Mouse (Mus musculus): ENCODE results near the gene Ccdc8. TPM values are rescaled to one million over a fixed set of nuclear protein-coding genes. Genes with fewer than 3 reads are reported as not detected.
"Not testable (repeated sequence)": the region's sequence is repeated elsewhere in the genome, so short reads cannot be mapped to it uniquely, and the experiment has no call there.

The Ccdc8 gene
- polyA plus RNA-seq, 1 experiment from 2014 or later = 29.4 TPM

GRCm38 (mm10) chr7:16950861-16951635 is 41.5 kb upstream of the Ccdc8 start:
- no peaks in the 10 kb centered on the region for H3K36me3 ChIP-seq
- H3K27ac ChIP-seq = no peak overlapping the region
- H3K9me3 ChIP-seq = no peaks in the 10 kb centered on the region
- H3K4me3 ChIP-seq (replicated peaks) = no peak overlapping the region
- no peak overlapping the region for H3K9ac ChIP-seq
- H3K4me1 ChIP-seq = peaks cover 38% of the 10 kb centered on the region
- WGBS = 18% methylated on average over 18 of the region's 18 CpGs
- peaks cover 27% of the 10 kb centered on the region for H3K27me3 ChIP-seq (replicated peaks)
- ATAC-seq (ENCODE audit: insufficient read depth, low FRiP score, low read depth) = peak; percentile 48
- 0 out of 2 replicates have a peak overlapping the region, but pooled peaks have one; percentile 22 for H3K4me2 ChIP-seq

DNA sequence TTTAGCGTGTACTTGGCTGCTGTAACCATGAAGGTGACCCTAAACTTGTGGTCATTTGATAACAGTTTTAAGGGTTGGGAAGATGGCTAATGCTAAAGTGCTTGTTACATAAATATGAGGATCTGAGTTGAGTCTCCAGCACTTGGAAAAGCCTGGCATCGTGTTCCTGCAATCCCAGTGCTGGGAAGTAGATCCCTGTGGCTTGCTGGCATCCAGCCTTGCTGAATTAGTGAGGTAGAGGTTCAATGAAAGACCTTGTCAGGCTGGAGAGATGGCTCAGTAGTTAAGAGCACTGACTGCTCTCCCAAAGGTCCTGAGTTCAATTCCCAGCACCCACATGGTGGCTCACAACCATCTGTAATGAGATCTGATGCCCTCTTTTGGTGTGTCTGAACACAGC is 38.7 kb upstream of the Ccdc8 start:
- H3K9me3 ChIP-seq; H3K4me3 ChIP-seq (replicated peaks); H3K4me2 ChIP-seq; H3K9ac ChIP-seq; H3K27ac ChIP-seq; ATAC-seq (ENCODE audit: insufficient read depth, low FRiP score, low read depth); H3K36me3 ChIP-seq; H3K27me3 ChIP-seq (replicated peaks): not testable (repeated sequence)
- peaks cover 12% of the 10 kb centered on the region for H3K4me1 ChIP-seq
- 60% methylated on average over 2 of the region's 2 CpGs for WGBS

DNA sequence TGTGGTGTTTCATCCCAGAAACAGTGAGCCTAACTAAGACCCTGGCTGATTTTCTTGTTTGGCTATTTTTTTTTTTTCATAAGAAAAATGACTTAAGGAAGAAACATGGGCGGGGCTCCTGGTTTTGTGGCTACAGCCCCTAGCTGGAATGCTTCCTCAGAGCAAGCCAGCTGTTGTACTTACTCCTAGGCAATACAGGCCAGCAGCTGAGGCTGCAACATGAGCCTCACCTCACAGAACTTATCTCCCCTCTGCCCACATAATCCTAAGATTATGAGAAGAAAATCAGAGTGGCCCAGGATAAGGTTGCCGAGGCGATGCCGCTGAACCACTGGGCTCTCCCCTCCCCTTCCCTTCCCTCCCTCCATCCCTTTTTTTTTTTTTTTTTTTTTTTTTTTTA is 36.8 kb upstream of the Ccdc8 start:
- no peaks in the 10 kb centered on the region for H3K27me3 ChIP-seq (replicated peaks)
- no peak overlapping the region for H3K27ac ChIP-seq
- H3K9ac ChIP-seq = no peak overlapping the region
- no peaks in the 10 kb centered on the region for H3K9me3 ChIP-seq
- WGBS = 62% methylated on average over 4 of the region's 4 CpGs
- ATAC-seq (ENCODE audit: insufficient read depth, low FRiP score, low read depth) = no peak
- H3K4me1 ChIP-seq = peaks cover 4% of the 10 kb centered on the region; the same call in 1 of the 2 replicates
- no peaks in the 10 kb centered on the region for H3K36me3 ChIP-seq
- no peak overlapping the region for H3K4me3 ChIP-seq (replicated peaks)
- H3K4me2 ChIP-seq = no peak overlapping the region

- no peak overlapping the region for H3K4me2 ChIP-seq
- no peak overlapping the region for H3K9ac ChIP-seq
- H3K36me3 ChIP-seq = no peaks in the 10 kb centered on the region
- 67% methylated on average over 15 of the region's 15 CpGs for WGBS
- no peaks in the 10 kb centered on the region for H3K9me3 ChIP-seq
- H3K4me1 ChIP-seq = peaks cover 4% of the 10 kb centered on the region; the same call in 1 of the 2 replicates
- no peaks in the 10 kb centered on the region for H3K27me3 ChIP-seq (replicated peaks)
- no peak for ATAC-seq (ENCODE audit: insufficient read depth, low FRiP score, low read depth)
- H3K27ac ChIP-seq = no peak overlapping the region
- no peak overlapping the region for H3K4me3 ChIP-seq (replicated peaks)
Observed at GRCm38 (mm10) chr7:16956410-16957265, 35.9 kb upstream of the Ccdc8 start.

DNA sequence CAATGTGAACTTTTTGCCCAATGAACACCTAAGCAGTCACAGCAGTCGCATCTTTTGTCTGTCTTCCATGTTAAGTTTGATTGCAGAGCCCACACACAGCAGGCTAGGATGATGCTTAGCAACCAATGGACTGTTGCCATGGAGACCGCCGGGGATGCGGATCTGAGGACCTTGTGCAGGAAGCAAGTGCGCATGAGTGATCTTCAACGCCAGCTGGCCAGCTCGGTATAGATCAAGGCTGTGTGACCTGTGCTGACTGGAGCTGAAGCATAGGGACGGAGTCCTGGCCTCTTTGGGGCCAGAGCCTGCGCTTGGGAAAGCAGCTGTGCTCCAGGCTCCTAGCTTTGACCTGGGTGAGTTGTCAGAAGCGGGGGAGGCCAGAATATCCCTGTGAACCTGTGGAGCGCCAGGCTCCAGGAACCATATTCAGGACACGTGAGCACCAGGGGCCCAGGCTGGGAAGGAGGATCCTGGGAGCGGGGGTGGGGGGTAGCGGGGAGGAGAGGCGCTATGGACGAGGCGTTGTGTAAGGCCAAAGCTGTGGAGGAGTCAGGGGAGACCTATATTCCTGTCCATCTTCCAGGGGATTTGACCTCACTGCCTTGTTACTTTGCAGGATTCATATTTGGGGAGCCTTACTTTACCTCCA is 32.8 kb upstream of the Ccdc8 start, which contains the start of gene Pnmal1:
Pnmal1 (plus strand) TSS at position 141 of the 649 bp plus-strand sequence.
- no peak within 1 kb of the TSS for H3K9ac ChIP-seq
- 23% methylated on average over 17 of the region's 17 CpGs for WGBS
- no peaks in the 10 kb centered on the region for H3K9me3 ChIP-seq
- peak; percentile 53; the same call in 1 of the 2 replicates for ATAC-seq (ENCODE audit: insufficient read depth, low FRiP score, low read depth)
- no peak within 1 kb of the TSS for H3K4me3 ChIP-seq (replicated peaks)
- H3K36me3 ChIP-seq = no peaks in the 10 kb centered on the region
- no peaks in the 10 kb centered on the region for H3K27me3 ChIP-seq (replicated peaks)
- no peak within 1 kb of the TSS for H3K4me2 ChIP-seq
- H3K4me1 ChIP-seq = peaks cover 4% of the 10 kb centered on the region; the same call in 1 of the 2 replicates
- H3K27ac ChIP-seq = no peak within 1 kb of the TSS

DNA sequence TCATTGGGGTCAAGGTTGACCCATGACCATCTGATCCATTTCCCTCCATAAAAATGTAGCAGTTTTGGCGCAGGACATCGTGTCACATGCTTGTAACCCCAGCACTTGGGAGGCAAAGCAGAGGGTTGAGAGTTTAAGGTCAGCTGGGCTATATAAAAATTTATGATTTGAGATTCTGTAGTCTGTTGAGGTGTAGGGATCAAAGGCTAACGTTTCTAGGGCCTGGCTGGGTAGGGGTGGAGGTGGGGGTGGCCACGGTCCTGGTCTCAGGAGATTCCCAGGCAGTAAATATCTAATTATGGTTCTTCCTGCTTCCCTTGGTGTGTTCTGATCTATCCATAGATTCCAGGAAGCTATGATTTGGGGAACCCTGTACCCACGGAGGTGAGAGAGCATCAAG is 30.8 kb upstream of the Ccdc8 start:
- Histone ChIP-seq H3K4me3 (replicated peaks) (no peak overlapping the region), H3K27me3 (replicated peaks) (no peaks in the 10 kb centered on the region), H3K36me3 (no peaks in the 10 kb centered on the region), H3K4me2 (no peak overlapping the region), H3K27ac (no peak overlapping the region), H3K9ac (no peak overlapping the region), H3K9me3 (no peaks in the 10 kb centered on the region), H3K4me1 (peaks cover 4% of the 10 kb centered on the region; the same call in 1 of the 2 replicates)
- ATAC-seq (ENCODE audit: insufficient read depth, low FRiP score, low read depth) = no peak
- 71% methylated on average over 5 of the region's 5 CpGs for WGBS

DNA sequence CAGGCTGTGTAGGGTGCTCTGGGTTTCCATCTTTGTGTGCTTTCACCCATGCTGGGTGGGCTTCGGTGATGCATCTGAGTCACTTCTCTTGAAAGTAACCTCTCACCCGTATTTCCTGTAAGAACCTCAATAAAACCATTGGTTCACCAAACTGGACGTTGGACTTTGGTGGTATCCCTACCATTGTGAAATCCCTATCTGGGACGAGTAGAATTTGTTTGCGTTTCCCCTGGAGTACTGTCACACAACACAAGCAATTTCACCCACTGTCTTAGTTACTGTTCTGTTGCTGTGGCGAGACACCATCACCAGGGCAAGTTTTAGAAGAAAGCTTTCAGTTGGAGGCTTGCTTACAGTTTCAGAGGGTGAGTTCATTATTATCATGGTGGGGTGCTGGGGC is 24.1 kb upstream of the Ccdc8 start:
- no peaks in the 10 kb centered on the region for H3K4me1 ChIP-seq
- no peak for ATAC-seq (ENCODE audit: insufficient read depth, low FRiP score, low read depth)
- WGBS = 81% methylated on average over 6 of the region's 6 CpGs
- H3K9ac ChIP-seq = no peak overlapping the region
- H3K4me3 ChIP-seq (replicated peaks) = no peak overlapping the region
- H3K27me3 ChIP-seq (replicated peaks) = no peaks in the 10 kb centered on the region
- no peaks in the 10 kb centered on the region for H3K9me3 ChIP-seq
- H3K36me3 ChIP-seq = no peaks in the 10 kb centered on the region
- no peak overlapping the region for H3K4me2 ChIP-seq
- H3K27ac ChIP-seq = no peak overlapping the region

DNA sequence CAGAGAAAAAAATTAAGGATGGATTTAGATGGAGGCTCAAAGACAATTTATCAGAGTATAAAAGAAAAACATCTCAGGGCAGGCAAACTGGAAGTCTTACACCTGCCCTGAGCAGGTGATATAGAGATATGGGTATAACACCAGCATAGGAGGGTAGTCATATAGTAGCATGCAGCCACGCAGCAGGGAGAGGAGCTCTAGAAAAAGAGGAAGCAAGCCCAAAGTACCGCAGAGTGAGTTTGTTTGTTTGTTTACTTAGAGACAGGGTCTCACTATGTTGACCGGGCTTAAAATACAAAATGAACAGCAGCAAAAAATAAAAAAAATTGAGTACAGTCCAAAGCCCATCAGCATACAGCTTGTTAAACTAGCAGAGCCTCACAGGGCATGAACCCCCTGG is 21.3 kb upstream of the Ccdc8 start:
- ATAC-seq (ENCODE audit: insufficient read depth, low FRiP score, low read depth) = no peak
- Histone ChIP-seq H3K9ac (no peak overlapping the region), H3K27me3 (replicated peaks) (no peaks in the 10 kb centered on the region), H3K9me3 (no peaks in the 10 kb centered on the region), H3K4me3 (replicated peaks) (no peak overlapping the region), H3K27ac (no peak overlapping the region), H3K4me2 (no peak overlapping the region), H3K4me1 (no peaks in the 10 kb centered on the region), H3K36me3 (no peaks in the 10 kb centered on the region)
- WGBS = 80% methylated on average over 3 of the region's 3 CpGs

GRCm38 (mm10) chr7:16974018-16974417 is 18.5 kb upstream of the Ccdc8 start:
- no peaks in the 10 kb centered on the region for H3K27me3 ChIP-seq (replicated peaks)
- H3K36me3 ChIP-seq = no peaks in the 10 kb centered on the region
- H3K27ac ChIP-seq = no peak overlapping the region
- no peaks in the 10 kb centered on the region for H3K4me1 ChIP-seq
- H3K4me2 ChIP-seq = no peak overlapping the region
- no peaks in the 10 kb centered on the region for H3K9me3 ChIP-seq
- ATAC-seq (ENCODE audit: insufficient read depth, low FRiP score, low read depth) = no peak
- 61% methylated on average over 6 of the region's 6 CpGs for WGBS
- no peak overlapping the region for H3K9ac ChIP-seq
- no peak overlapping the region for H3K4me3 ChIP-seq (replicated peaks)

DNA sequence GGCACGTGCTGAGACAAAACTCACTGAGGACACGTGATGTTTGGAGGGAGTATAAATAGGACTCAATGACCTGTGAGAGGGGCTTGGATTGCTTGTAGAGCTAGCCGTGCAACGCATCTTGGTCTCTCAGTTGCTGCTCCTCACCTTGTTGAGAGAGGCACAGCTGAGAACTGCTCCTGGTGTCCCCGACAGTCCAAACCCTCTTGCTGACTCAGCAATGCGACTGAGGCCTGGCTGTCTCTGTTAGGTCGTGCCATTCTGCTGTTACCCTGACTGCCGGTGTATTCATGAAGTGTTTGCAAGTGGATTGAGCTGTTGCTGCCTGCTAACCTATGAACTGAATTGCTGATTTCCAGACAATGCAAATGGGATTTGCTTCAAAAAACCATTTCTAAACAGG is 16.2 kb upstream of the Ccdc8 start:
- no peaks in the 10 kb centered on the region for H3K27me3 ChIP-seq (replicated peaks)
- H3K27ac ChIP-seq = no peak overlapping the region
- H3K4me2 ChIP-seq = no peak overlapping the region
- WGBS = 60% methylated on average over 8 of the region's 8 CpGs
- no peak overlapping the region for H3K9ac ChIP-seq
- no peaks in the 10 kb centered on the region for H3K36me3 ChIP-seq
- no peak overlapping the region for H3K4me3 ChIP-seq (replicated peaks)
- no peaks in the 10 kb centered on the region for H3K9me3 ChIP-seq
- no peak for ATAC-seq (ENCODE audit: insufficient read depth, low FRiP score, low read depth)
- peaks cover 5% of the 10 kb centered on the region; the same call in 1 of the 2 replicates for H3K4me1 ChIP-seq

DNA sequence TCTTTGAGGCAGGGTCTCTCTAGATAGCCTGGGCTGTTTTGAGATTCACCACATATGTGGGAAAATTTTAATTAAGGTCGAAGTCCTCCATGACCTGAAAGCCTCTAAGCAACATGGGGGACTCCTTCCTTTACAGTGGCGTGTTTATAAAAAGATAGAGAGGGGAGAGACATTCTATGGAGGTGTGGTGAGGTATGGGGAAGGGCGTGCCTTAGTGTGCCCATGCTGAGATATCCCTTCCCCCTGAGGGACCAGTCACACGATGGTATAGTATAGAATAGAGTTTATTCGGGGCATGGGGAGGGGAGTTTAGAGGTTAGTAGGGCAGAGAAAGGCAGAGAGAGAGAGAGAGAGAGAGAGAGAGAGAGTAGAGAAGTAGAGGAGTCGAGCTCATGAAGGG is 14.3 kb upstream of the Ccdc8 start:
- Histone ChIP-seq H3K4me2 (no peak overlapping the region), H3K27me3 (replicated peaks) (no peaks in the 10 kb centered on the region), H3K9me3 (no peaks in the 10 kb centered on the region), H3K27ac (no peak overlapping the region), H3K4me1 (peaks cover 9% of the 10 kb centered on the region; the same call in 1 of the 2 replicates), H3K4me3 (replicated peaks) (no peak overlapping the region), H3K9ac (no peak overlapping the region), H3K36me3 (no peaks in the 10 kb centered on the region)
- no peak for ATAC-seq (ENCODE audit: insufficient read depth, low FRiP score, low read depth)
- WGBS = 71% methylated on average over 6 of the region's 6 CpGs

Data from stomach, embryonic 15.5 days (tissue).